Mouse (Mus musculus) heart, embryonic 11.5 days (tissue): ENCODE measurements around the gene Zmym6. TPM values are rescaled to one million over a fixed set of nuclear protein-coding genes. Genes with fewer than 3 reads are reported as not detected.

Experiments
- ATAC-seq: fragments of 200-750 bp; cut with Nextera tagmentation; replicated peaks from 2 replicates; pipeline ENCODE4 v1.8.0; 2017; ENCODE audit warnings: moderate library complexity; ENCODE audit not compliant: insufficient number of reproducible peaks, low FRiP score, low TSS enrichment
- H3K27ac ChIP-seq: fragments of 300-500 bp; sonication (generic); 2 replicates; pipeline ENCODE4 v1.5.1; 2014; ENCODE audit warnings: mild to moderate bottlenecking, low read depth, low read length
- H3K27me3 ChIP-seq: fragments of 300-500 bp; sonication (generic); 2 replicates; pipeline ENCODE4 v1.6.1; 2014; ENCODE audit warnings: mild to moderate bottlenecking, low read length, mixed read lengths; ENCODE audit not compliant: control insufficient read depth, insufficient read depth
- H3K36me3 ChIP-seq: fragments of 300-500 bp; sonication (generic); 2 replicates; pipeline ENCODE4 v1.6.1; 2014; ENCODE audit warnings: mild to moderate bottlenecking, low read length, moderate library complexity, mixed read lengths; ENCODE audit not compliant: control insufficient read depth, insufficient read depth
- H3K4me1 ChIP-seq: fragments of 300-500 bp; sonication (generic); 2 replicates; pipeline ENCODE4 v1.6.1; 2014; ENCODE audit warnings: low read length; ENCODE audit not compliant: control insufficient read depth, insufficient read depth
- H3K4me2 ChIP-seq: fragments of 300-500 bp; sonication (generic); 2 replicates; pipeline ENCODE4 v1.6.1; 2014; ENCODE audit warnings: mild to moderate bottlenecking, moderate library complexity
- H3K4me3 ChIP-seq: fragments of 300-500 bp; sonication (generic); 2 replicates; pipeline ENCODE4 v1.5.1; 2014; ENCODE audit warnings: low read depth, low read length
- H3K9ac ChIP-seq: fragments of 300-500 bp; sonication (generic); 2 replicates; pipeline ENCODE4 v1.6.1; 2014; ENCODE audit warnings: mild to moderate bottlenecking, low read depth, low read length, moderate library complexity
- H3K9me3 ChIP-seq: fragments of 300-500 bp; sonication (generic); replicated peaks from 2 replicates; pipeline ENCODE4 v1.6.1; 2016; ENCODE audit warnings: low read length; ENCODE audit not compliant: control insufficient read depth
- WGBS: fragments of 180-500 bp; shearing (Covaris S2); extraction: QIAGEN DNeasy Blood & Tissue Kit; methylation state at CpG from one replicate; pipeline ENCODE4 v1.1.7; 2014; ENCODE audit not compliant: insufficient replicate concordance; 5-methylcytosine and 5-hydroxymethylcytosine counted together
- polyA plus RNA-seq: library from polyadenylated mRNA; unstranded; fragments of >200 nt; fragmentation: Nextera tagmentation; extraction: Ambion mirVana; gene quantifications from 2 replicates; pipeline ENCODE4 v1.2.1, GENCODE M21; 2014

The Zmym6 gene
- polyA plus RNA-seq, result 13.0 and 15.3 TPM in 2 replicates

GRCm38 (mm10) chr4:127076875-127077548 is at the start of gene Zmym6:
TSS of gene Zmym6 (plus strand) at chr4:127077383.
- H3K9me3 ChIP-seq, result no peaks in the 10 kb centered on the region
- H3K9ac ChIP-seq, result peak within 1 kb of the TSS; percentile 64
- H3K4me3 ChIP-seq, result peak within 1 kb of the TSS; percentile 47
- H3K4me1 ChIP-seq, result peaks cover 5% of the 10 kb centered on the region; the same call in 1 of the 2 replicates
- whole genome bisulfite sequencing, result under 1% methylated on average over 46 of the region's 46 CpGs
- H3K27me3 ChIP-seq, result no peaks in the 10 kb centered on the region
- no peaks in the 10 kb centered on the region for H3K36me3 ChIP-seq
- peak; percentile 97 for ATAC-seq
- peak within 1 kb of the TSS; percentile 77 for H3K4me2 ChIP-seq
- peak within 1 kb of the TSS; percentile 85 for H3K27ac ChIP-seq

- Histone ChIP-seq H3K27me3 (no peaks in the 10 kb centered on the region), H3K36me3 (peaks cover 44% of the 10 kb centered on the region)
Observed at GRCm38 (mm10) chr4:127037158-127037557, 40.0 kb upstream of the Zmym6 start.

GRCm38 (mm10) chr4:127037908-127038827 is 39.0 kb upstream of the Zmym6 start:
- H3K9me3 ChIP-seq, result no peaks in the 10 kb centered on the region
- H3K4me2 ChIP-seq, result no peak overlapping the region
- WGBS, result 81% methylated on average over 8 of the region's 8 CpGs
- H3K4me1 ChIP-seq, result no peaks in the 10 kb centered on the region
- H3K27ac ChIP-seq, result no peak overlapping the region
- no peak for ATAC-seq
- H3K27me3 ChIP-seq, result no peaks in the 10 kb centered on the region
- no peak overlapping the region for H3K4me3 ChIP-seq
- H3K36me3 ChIP-seq, result peaks cover 37% of the 10 kb centered on the region
- no peak overlapping the region for H3K9ac ChIP-seq

More at GRCm38 (mm10) chr4:127037158-127037557, 40.0 kb upstream of the Zmym6 start:
- Histone ChIP-seq H3K27ac (no peak overlapping the region), H3K9ac (no peak overlapping the region), H3K4me1 (no peaks in the 10 kb centered on the region), H3K4me3 (no peak overlapping the region), H3K4me2 (no peak overlapping the region), H3K9me3 (no peaks in the 10 kb centered on the region)
- ATAC-seq, result no peak
- 91% methylated on average over 3 of the region's 3 CpGs for WGBS

GRCm38 (mm10) chr4:127038828-127039349 is 38.3 kb upstream of the Zmym6 start:
- H3K4me1 ChIP-seq, result no peaks in the 10 kb centered on the region
- no peak for ATAC-seq

GRCm38 (mm10) chr4:127039871-127040483 is 37.2 kb upstream of the Zmym6 start:
- no peaks in the 10 kb centered on the region for H3K27me3 ChIP-seq
- peaks cover 26% of the 10 kb centered on the region for H3K36me3 ChIP-seq
- no peak overlapping the region for H3K27ac ChIP-seq
- no peak overlapping the region for H3K4me3 ChIP-seq
- no peak overlapping the region for H3K4me2 ChIP-seq
- no peaks in the 10 kb centered on the region for H3K4me1 ChIP-seq
- H3K9me3 ChIP-seq, result no peaks in the 10 kb centered on the region
- WGBS, result 73% methylated on average over 3 of the region's 3 CpGs
- no peak overlapping the region for H3K9ac ChIP-seq
- ATAC-seq, result no peak

More at GRCm38 (mm10) chr4:127038828-127039349, 38.3 kb upstream of the Zmym6 start:
- Histone ChIP-seq H3K27ac (no peak overlapping the region), H3K9me3 (no peaks in the 10 kb centered on the region), H3K4me2 (no peak overlapping the region), H3K4me3 (no peak overlapping the region), H3K9ac (no peak overlapping the region), H3K27me3 (no peaks in the 10 kb centered on the region), H3K36me3 (peaks cover 34% of the 10 kb centered on the region)
- WGBS, result 88% methylated on average over 3 of the region's 3 CpGs

- H3K4me3 ChIP-seq, result no peak overlapping the region
- H3K27me3 ChIP-seq, result no peaks in the 10 kb centered on the region
- H3K9ac ChIP-seq, result no peak overlapping the region
- H3K4me1 ChIP-seq, result no peaks in the 10 kb centered on the region
- ATAC-seq, result no peak
- H3K27ac ChIP-seq, result no peak overlapping the region
- WGBS, result 84% methylated on average over 4 of the region's 4 CpGs
- no peaks in the 10 kb centered on the region for H3K9me3 ChIP-seq
- H3K4me2 ChIP-seq, result no peak overlapping the region
- peaks cover 11% of the 10 kb centered on the region for H3K36me3 ChIP-seq
Observed at GRCm38 (mm10) chr4:127043540-127043939, 33.6 kb upstream of the Zmym6 start.

- Histone ChIP-seq H3K9me3 (no peaks in the 10 kb centered on the region), H3K4me3 (no peak overlapping the region), H3K9ac (no peak overlapping the region), H3K27me3 (no peaks in the 10 kb centered on the region), H3K36me3 (peaks cover 11% of the 10 kb centered on the region), H3K4me1 (no peaks in the 10 kb centered on the region), H3K4me2 (no peak overlapping the region), H3K27ac (no peak overlapping the region)
- WGBS, result 83% methylated on average over 8 of the region's 8 CpGs
- ATAC-seq, result no peak
Observed at GRCm38 (mm10) chr4:127051121-127051520, 26.1 kb upstream of the Zmym6 start.

- Histone ChIP-seq H3K9me3 (no peaks in the 10 kb centered on the region), H3K4me3 (no peak overlapping the region), H3K4me2 (no peak overlapping the region), H3K36me3 (peaks cover 16% of the 10 kb centered on the region), H3K4me1 (no peaks in the 10 kb centered on the region), H3K27me3 (no peaks in the 10 kb centered on the region), H3K9ac (no peak overlapping the region), H3K27ac (no peak overlapping the region)
- no peak for ATAC-seq
- WGBS, result 92% methylated on average over 5 of the region's 5 CpGs
Observed at GRCm38 (mm10) chr4:127053071-127053470, 24.1 kb upstream of the Zmym6 start.
